Mouse (Mus musculus) gastrocnemius, adult 8-10 months (tissue): ENCODE results near the gene Cfap70. TPM values are rescaled to one million over a fixed set of nuclear protein-coding genes. Genes with fewer than 3 reads are reported as not detected.

Experiments
- DNase-seq, 2 experiments: peaks; one replicate each; pipeline ENCODE4 v3.0.0; 2022; ENCODE audit warnings: low spot score in 2 of 2
- total RNA-seq, 4 experiments: library from RNA; stranded (reverse); gene quantifications; 2 replicates each; pipeline ENCODE4 v1.2.4; 2022

The Cfap70 gene
- total RNA-seq, 4 experiments from 2014 or later = 0.11 to 0.29 (median 0.21) TPM

GRCm38 (mm10) chr14:20345885-20346284 lies 106.1 kb downstream of the Cfap70 start:
- DNase-seq = no peak

Other genes starting within 250 kb of the Cfap70 start
- not detected for gene Kcnk16, start 183.0 kb downstream of the Cfap70 start, total RNA-seq
- gene Nudt13, start 157.5 kb downstream of the Cfap70 start, total RNA-seq = 10 to 100 TPM; 27.8 to 32.6 (median 28.4) TPM
- 10 to 100 TPM; 35.1 to 40.1 (median 37.5) TPM for gene Ecd, start 104.1 kb downstream of the Cfap70 start, total RNA-seq
- 10 to 100 TPM; 18.9 to 22.9 (median 21.4) TPM for gene Fam149b, start 104.1 kb downstream of the Cfap70 start, total RNA-seq
- gene Dnajc9, start 63.3 kb downstream of the Cfap70 start, total RNA-seq = 10 to 100 TPM in 3 of 4 experiments, 1 to 10 TPM in 1; 8.8 to 12.0 (median 11.3) TPM
- 10 to 100 TPM; 50.4 to 57.5 (median 51.0) TPM for gene Mrps16, start 58.6 kb downstream of the Cfap70 start, total RNA-seq
- gene Anxa7, start 27.9 kb upstream of the Cfap70 start, total RNA-seq = 10 to 100 TPM; 50.9 to 69.9 (median 56.2) TPM
- gene Mss51, start 44.7 kb upstream of the Cfap70 start, total RNA-seq = 100 to 1,000 TPM; 250 to 371 (median 286) TPM
- gene Ppp3cb, start 94.3 kb upstream of the Cfap70 start, total RNA-seq = 100 to 1,000 TPM; 187 to 242 (median 207) TPM
- 1 to 10 TPM; 2.4 to 6.4 (median 3.8) TPM for gene Usp54, start 188.8 kb upstream of the Cfap70 start, total RNA-seq
- gene Myoz1, start 204.3 kb upstream of the Cfap70 start, total RNA-seq = 1,000 to 10,000 TPM; 3,090 to 3,449 (median 3,228) TPM
- gene Synpo2l, start 216.1 kb upstream of the Cfap70 start, total RNA-seq = 100 to 1,000 TPM; 153 to 168 (median 158) TPM
- gene Sec24c, start 222.1 kb upstream of the Cfap70 start, total RNA-seq = 10 to 100 TPM; 64.6 to 79.3 (median 71.4) TPM
- 1 to 10 TPM; 1.3 to 2.0 (median 1.5) TPM for gene Fut11, start 242.7 kb upstream of the Cfap70 start, total RNA-seq